Mouse (Mus musculus) liver, adult 2 months (tissue): ENCODE data around the gene Srsf4. TPM values are rescaled to one million over a fixed set of nuclear protein-coding genes. Genes with fewer than 3 reads are reported as not detected.

ENCODE experiments used
- DNase-seq: peaks from one replicate; pipeline ENCODE4 v3.0.0-alpha.2; 2011; ENCODE audit warnings: low read depth, low spot score; ENCODE audit errors: extremely low read depth
- H3K27ac ChIP-seq: fragments of 200-500 bp; replicated peaks from 2 replicates; pipeline ENCODE4 v1.5.1; 2012; ENCODE audit warnings: low read depth, mild to moderate bottlenecking, control low read depth, inconsistent platforms, low read length; ENCODE audit not compliant: insufficient read depth
- H3K27me3 ChIP-seq: fragments of 200-500 bp; 2 replicates; pipeline ENCODE4 v1.6.1; 2012; ENCODE audit warnings: mild to moderate bottlenecking, moderate library complexity, low read length, inconsistent platforms; ENCODE audit not compliant: control insufficient read depth, insufficient read depth
- H3K36me3 ChIP-seq: fragments of 200-500 bp; 2 replicates; pipeline ENCODE4 v1.6.1; 2012; ENCODE audit warnings: low read length, inconsistent platforms; ENCODE audit not compliant: control insufficient read depth, insufficient read depth
- H3K4me1 ChIP-seq: fragments of 200-500 bp; 2 replicates; pipeline ENCODE4 v1.6.1; 2011; ENCODE audit warnings: low read length; ENCODE audit not compliant: control insufficient read depth, insufficient read depth
- H3K4me3 ChIP-seq: fragments of 200-500 bp; 2 replicates; pipeline ENCODE4 v1.5.1; 2011; ENCODE audit warnings: low read depth, mild to moderate bottlenecking, control low read depth, low read length, moderate library complexity; ENCODE audit not compliant: insufficient read depth
- H3K79me2 ChIP-seq: fragments of 200-500 bp; 2 replicates; pipeline ENCODE4 v1.6.1; 2012; ENCODE audit warnings: inconsistent platforms, mild to moderate bottlenecking, low read length, moderate library complexity; ENCODE audit not compliant: control insufficient read depth, insufficient read depth
- H3K9ac ChIP-seq: fragments of 200-500 bp; 2 replicates; pipeline ENCODE4 v1.6.1; 2012; ENCODE audit warnings: low read depth, mild to moderate bottlenecking, control low read depth, inconsistent platforms, low read length
- CTCF ChIP-seq: fragments of 200-500 bp; IDR thresholded peaks from 2 replicates; pipeline ENCODE4 v1.5.1; 2011; ENCODE audit warnings: low read depth, low read length, control low read depth
- POLR2A ChIP-seq: fragments of 200-500 bp; IDR thresholded peaks from 2 replicates; pipeline ENCODE4 v1.6.1; 2011; ENCODE audit warnings: low read length, control low read depth; ENCODE audit not compliant: insufficient read depth; ENCODE audit errors: extremely low read depth
- WGBS: fragments of 180-500 bp; shearing (Covaris S2); methylation state at CpG from one replicate; pipeline ENCODE4 v1.1.7; 2018; 5-methylcytosine and 5-hydroxymethylcytosine counted together
- polyA plus RNA-seq: library from polyadenylated mRNA; depleted of rRNA; stranded (reverse); fragments of >200 nt; gene quantifications from 2 replicates; pipeline ENCODE4 v1.2.3, GENCODE M21; 2012
- total RNA-seq: library from RNA; depleted of rRNA; stranded (reverse); fragments of >200 nt; gene quantifications from 2 replicates; pipeline ENCODE4 v1.2.3, GENCODE M21; 2014

Gene Srsf4
- total and polyA plus RNA-seq, 2 experiments = 15.9 to 19.0 TPM

DNA sequence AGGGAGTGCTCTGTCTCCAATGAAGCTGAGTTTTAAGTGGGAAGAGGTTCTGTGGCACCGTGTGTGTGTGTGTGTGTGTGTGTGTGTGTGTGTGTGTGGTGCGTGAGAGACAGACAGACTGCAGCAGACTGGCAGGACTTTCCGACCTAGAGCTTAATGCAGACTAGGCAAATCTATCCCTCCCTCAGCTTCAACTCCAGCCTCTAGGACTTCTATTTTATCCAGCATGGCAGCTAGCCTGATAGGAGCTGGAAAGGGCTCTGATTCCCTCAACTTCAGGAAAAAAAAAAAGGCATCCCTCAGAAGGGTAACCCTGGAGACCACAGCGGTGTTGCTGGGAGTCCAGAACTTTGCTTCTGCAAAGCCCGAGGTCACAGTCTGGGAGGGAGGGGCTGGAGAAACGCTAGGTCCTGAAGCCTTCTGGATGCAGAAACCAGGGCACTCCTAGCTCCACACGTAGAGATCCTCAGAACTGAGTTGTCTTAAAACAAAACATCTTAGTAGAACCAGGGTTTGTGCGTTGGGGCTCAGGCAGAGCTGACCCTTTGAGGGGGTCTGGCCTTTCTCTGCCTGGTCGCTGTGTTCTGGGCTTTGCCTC, 40.7 kb downstream of the Srsf4 start:
- Histone ChIP-seq H3K27me3 (no peaks in the 10 kb centered on the region), H3K4me1 (peaks cover 14% of the 10 kb centered on the region), H3K36me3 (no peaks in the 10 kb centered on the region), H3K4me3 (no peak overlapping the region), H3K9ac (no peak overlapping the region), H3K27ac (no peak overlapping the region), H3K79me2 (no peaks in the 10 kb centered on the region)
- TF ChIP-seq CTCF (no peak), POLR2A (no peak)
- 40% methylated on average over 9 of the region's 9 CpGs for WGBS
- no peak for DNase-seq

DNA sequence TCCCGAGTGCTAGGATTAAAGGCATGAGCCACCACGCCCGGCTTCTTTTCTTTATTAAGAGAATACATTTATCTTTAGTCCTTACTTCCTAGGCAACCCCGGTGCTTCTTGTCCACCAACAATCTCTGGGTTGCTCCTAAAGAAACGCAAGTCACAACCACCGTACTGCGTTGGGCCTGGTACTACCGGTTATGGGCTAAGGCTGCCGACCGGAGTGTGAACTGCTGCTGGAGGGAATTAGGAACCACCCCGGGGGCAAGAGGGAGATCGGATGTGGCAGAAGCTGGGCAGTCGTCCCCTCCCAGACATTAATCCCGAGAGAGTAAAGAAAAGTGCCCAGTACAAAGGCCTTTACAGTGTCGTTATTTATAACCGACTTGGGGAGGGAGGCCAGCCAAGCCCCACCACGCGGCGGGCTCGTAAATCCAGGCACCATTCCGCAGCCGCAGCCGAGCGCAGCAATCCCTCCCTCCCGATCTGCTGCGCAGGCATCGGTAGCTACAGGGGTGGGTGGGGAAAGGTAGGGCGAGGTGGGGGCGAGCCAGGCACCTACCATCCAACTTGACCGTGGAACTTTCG, 41.6 kb downstream of the Srsf4 start:
- Histone ChIP-seq H3K27me3 (no peaks in the 10 kb centered on the region), H3K27ac (no peak overlapping the region), H3K4me3 (no peak overlapping the region), H3K4me1 (peaks cover 17% of the 10 kb centered on the region), H3K79me2 (no peaks in the 10 kb centered on the region), H3K9ac (no peak overlapping the region), H3K36me3 (no peaks in the 10 kb centered on the region)
- no peak for DNase-seq
- TF ChIP-seq POLR2A = no peak
- no peak for TF ChIP-seq CTCF
- 19% methylated on average over 31 of the region's 31 CpGs for WGBS

DNA sequence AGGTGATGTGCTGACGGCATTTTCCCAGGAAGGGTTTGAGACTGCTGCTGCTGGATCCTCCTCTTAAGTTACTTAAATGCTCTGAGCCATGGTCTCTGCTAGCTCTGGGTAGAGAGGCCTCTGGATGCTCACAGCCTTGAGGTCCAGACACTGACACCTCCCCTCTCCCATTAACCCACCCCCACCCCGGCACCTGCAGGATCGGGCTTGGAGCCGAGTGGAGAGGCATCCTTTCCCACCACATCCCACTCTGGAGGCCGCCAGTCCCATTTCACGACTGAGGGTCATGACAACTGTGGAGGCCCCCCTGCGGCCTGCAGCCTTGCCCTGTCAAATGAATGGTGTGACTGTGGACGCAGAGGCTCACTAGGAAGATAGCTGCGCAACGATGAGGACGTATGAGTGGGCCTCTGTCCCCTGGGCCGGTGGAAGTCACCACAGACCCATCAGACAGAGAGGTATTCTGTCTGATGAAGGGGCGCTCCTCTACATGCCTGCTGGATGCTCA, 42.5 kb downstream of the Srsf4 start:
- no peak for TF ChIP-seq POLR2A
- no peak for TF ChIP-seq CTCF
- no peak overlapping the region for H3K4me3 ChIP-seq
- H3K27me3 ChIP-seq = no peaks in the 10 kb centered on the region
- no peak overlapping the region for H3K27ac ChIP-seq
- H3K79me2 ChIP-seq = no peaks in the 10 kb centered on the region
- no peak overlapping the region for H3K9ac ChIP-seq
- 47% methylated on average over 13 of the region's 13 CpGs for WGBS
- H3K4me1 ChIP-seq = peaks cover 15% of the 10 kb centered on the region
- no peaks in the 10 kb centered on the region for H3K36me3 ChIP-seq
- DNase-seq = no peak

DNA sequence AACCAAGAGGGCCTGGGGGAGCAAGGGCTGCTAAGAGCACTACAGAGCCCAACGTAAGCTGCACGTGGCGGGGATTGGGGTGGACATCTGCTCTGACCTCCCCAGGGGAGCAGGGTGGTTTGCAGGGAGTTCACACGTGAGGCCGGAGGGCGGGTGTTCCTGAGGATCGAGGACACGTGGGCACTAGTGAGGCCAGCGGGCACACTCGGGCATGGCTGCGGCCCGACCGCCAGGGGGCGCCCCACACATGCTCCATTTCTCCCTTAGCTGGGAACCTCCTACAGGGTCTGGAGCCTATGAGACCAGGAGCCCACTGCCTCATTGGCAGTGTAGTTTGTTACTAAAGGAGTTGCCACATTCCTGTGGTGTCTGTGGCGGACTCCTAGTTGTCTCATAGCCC, 43.0 kb downstream of the Srsf4 start:
- WGBS = 6% methylated on average over 15 of the region's 15 CpGs
- H3K9ac ChIP-seq = no peak overlapping the region
- H3K36me3 ChIP-seq = no peaks in the 10 kb centered on the region
- H3K4me3 ChIP-seq = no peak overlapping the region
- TF ChIP-seq POLR2A (no peak), CTCF (peak; percentile 93)
- H3K27me3 ChIP-seq = no peaks in the 10 kb centered on the region
- DNase-seq = peak; percentile 68
- H3K79me2 ChIP-seq = no peaks in the 10 kb centered on the region
- H3K4me1 ChIP-seq = peaks cover 12% of the 10 kb centered on the region
- H3K27ac ChIP-seq = no peak overlapping the region

DNA sequence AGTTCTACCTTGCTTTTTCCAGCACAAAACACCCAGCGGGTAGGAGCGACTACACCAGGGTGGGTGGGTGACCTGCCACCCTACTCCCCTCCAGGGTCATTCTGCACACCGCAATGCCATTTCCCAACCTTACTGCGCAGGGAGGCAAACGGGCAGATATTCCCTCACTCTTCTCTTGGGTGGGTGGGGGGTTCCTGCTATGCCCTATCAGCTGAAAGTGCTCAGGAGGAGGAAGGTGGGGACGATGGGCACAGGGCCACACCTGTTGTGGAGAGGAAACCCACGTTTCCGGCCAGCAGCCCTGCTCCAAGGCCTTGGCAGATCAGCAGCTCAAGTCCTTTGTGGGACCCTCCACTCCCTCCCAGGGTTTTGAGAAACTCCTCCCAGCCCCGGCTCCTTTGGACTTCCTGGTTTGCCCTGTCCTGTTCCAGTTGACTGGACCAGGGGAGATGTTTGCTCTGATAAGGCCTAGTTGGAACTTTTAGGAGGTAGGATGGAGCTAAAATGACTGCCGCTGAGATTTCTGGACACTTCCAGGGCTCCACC, 43.7 kb downstream of the Srsf4 start:
- DNase-seq = no peak
- WGBS = 82% methylated on average over 10 of the region's 10 CpGs
- TF ChIP-seq POLR2A (no peak), CTCF (no peak)
- Histone ChIP-seq H3K4me3 (no peak overlapping the region), H3K27me3 (no peaks in the 10 kb centered on the region), H3K36me3 (no peaks in the 10 kb centered on the region), H3K4me1 (peaks cover 13% of the 10 kb centered on the region), H3K9ac (no peak overlapping the region), H3K27ac (no peak overlapping the region), H3K79me2 (no peaks in the 10 kb centered on the region)

DNA sequence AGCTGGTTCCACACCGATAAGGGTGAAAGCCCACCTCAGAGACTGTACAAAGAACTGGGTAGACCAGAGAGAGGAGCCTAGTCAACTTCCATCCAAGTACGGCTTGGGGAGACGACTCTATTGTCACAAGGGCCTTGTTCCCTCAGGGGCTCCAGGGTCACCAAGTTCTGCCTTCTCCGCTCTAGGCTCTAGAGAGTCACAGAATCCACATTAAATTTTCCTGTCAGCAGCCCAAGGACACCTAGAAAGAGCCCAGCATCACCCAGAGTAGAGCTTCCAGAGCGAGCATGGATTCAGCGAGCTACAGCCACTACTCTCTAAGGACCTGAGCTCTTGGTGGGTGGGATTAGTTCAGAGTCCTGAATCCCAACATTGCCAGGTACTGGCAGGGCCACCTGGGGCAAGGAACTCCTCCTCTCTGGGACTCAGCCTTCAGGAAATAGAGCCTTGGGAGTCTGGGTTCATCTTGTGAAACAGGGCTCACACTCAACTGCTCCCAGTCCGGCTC, 44.7 kb downstream of the Srsf4 start:
- H3K79me2 ChIP-seq = no peaks in the 10 kb centered on the region
- H3K9ac ChIP-seq = no peak overlapping the region
- peaks cover 21% of the 10 kb centered on the region for H3K4me1 ChIP-seq
- no peak overlapping the region for H3K4me3 ChIP-seq
- WGBS = 85% methylated on average over 7 of the region's 7 CpGs
- H3K27me3 ChIP-seq = no peaks in the 10 kb centered on the region
- no peak for DNase-seq
- H3K36me3 ChIP-seq = no peaks in the 10 kb centered on the region
- H3K27ac ChIP-seq = no peak overlapping the region
- TF ChIP-seq POLR2A (no peak), CTCF (no peak)
